Mouse (Mus musculus) thymus, adult 18-20 months (tissue): ENCODE measurements around the gene Rab3a.

Source experiments
- DNase-seq, 2 experiments: peaks; one replicate each; pipeline ENCODE4 v3.0.0; 2022; ENCODE audit warnings: mixed read lengths in 2 of 2

Rab3a gene

DNA sequence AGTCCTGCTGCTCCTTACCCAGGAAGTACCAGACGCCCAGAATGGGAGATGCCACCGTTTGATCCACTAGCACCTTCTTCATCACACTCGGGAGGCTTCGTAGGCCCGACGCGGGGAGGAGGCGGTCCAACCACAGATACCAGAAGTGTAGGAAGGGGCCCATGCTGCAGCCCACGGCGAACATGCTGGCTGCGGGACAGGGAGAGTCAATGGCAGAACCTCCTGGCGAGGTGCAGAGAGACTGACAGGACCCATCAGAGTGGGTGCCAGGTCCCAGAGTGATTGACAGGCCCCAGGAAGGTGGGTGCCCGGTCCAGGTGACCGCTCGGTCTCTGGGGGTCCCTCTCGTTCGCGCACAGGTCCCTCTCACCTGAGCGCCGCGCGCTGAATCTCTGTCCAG is 5.9 kb downstream of the Rab3a start:
- DNase-seq, result peak; percentile 24 to 51

DNA sequence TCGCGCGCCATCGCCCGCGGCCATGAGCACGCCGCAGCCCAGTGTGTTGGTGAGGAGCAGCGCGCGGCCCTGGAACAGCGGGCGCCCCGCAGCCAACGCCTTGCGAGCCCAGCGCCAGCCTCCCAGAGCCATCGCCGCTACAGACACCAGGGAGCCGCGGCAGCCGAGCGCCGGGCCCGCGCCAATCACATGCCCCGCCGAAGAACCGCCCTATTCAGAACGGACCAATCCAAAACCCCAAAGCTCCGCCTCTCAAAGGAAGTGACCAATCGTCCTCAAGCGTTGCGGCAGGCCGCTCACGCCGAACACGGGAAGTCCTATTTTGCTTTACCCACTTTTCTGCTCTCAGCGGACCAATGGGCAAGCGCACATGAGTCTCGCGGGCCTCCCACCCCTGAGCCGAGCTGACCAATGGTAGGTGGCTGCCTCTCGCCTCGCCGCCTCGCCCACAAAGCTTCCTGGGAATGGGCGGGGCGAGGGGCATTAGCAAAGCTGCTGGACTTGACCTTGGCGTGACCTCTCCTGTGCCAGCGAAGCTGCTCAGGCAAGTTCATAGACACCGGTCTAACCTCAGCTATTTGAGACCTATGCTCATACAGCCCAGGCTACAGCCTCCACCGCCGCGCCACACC is 6.4 kb downstream of the Rab3a start, which contains the start of gene Mpv17l2:
TSS of gene Mpv17l2 (minus strand) at position 172 of the 632 bp plus-strand sequence.
- peak; percentile 95 to 98 for DNase-seq

DNA sequence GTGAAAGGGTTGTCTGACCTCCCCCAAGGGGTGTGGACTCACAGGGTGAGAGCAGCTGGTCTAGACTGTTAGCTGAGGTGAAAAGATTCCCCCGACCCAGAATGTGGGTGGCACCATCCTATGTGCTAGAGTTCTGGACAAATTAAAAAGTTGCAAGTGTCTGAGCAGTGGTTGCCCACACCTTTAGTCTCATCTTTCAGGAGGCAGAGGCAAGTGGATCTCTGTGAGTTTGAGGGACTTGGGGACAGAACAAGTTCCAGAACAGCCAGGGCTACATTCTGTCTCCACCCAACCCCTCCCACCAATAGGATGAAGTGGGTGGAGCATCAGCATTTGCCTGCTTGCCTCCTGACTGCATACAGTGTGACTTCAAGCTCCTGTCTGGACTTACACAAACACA is 7.6 kb downstream of the Rab3a start:
- no peak for DNase-seq

DNA sequence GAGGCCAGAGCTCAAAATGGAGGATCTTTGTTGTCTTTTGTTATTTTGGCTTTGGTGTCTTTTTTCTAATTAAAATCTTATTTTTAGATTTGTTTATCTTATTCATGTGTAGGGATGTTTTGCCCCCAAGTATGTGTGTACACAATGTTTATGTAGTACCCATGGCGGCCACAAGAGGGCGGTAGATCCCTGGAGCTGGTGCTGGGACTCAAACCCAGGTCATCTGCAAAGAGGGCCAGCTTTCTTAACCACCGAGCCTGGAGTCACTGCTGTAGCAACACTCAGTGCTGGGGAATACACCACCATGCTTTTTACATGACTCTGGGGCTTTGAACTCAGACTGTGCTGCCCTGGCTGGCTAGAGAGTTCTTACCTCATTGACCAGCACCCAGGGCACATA is 8.9 kb downstream of the Rab3a start:
- DNase-seq, result peak in 1 of 2 experiments; percentile 58

DNA sequence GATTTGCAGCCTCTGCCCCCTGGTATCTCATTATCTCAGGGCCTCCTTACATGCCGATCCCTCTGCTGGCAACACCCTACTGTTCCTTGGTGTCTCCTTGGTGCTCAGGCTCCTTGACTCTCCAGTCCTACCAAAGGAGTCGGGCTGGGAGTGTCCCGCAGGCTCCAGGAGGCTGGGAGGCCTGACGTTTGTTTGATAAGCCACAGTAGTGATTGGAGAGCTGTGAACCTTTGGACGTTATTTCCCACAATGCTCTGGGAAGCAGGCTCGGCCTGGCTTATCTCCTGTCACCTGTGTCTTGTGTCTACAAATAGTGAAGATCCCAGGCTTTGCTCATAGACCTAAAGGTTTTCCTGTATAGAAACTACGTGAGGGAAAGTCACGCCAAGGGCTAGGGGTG is 9.5 kb downstream of the Rab3a start:
- DNase-seq, result no peak

DNA sequence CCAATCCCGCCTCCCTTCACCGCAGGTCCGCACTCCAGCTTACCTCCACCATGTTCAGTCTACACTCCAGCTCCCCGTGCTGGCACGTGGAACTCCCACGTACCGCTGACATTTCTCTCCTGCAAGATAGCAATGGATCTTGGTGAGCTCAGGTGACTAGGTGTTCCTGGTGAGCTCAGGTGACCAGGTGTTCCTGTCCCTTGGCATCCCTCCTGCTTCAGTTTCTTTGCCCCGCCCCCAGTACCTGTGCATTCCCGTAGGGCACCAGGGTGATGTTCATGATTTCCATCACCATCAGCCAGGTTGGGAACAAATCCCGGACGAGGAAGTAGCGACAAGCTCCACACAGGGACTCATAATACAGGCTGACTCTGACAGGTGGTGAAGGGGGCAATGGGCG is 10.2 kb downstream of the Rab3a start:
- DNase-seq, result peak in 1 of 2 experiments; percentile 35

DNA sequence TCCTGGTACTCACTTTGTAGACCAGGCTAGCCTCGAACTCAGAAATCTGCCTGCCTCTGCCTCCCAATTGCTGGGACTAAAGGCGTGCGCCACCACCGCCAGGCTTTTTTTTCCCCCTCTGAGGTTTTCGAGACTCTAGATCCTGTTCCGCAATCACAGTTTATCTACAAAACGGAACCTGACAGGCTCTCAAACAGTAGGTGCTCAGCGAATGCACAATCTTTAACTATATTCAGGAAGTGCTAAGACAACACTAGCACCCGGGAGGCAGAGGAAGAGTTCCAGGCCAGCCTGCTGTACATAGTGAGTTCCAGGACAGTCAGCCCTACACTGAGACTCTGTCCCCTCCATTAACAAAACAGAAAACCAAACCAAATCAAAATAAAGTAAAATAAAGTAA is 10.8 kb downstream of the Rab3a start:
- DNase-seq, result no peak

DNA sequence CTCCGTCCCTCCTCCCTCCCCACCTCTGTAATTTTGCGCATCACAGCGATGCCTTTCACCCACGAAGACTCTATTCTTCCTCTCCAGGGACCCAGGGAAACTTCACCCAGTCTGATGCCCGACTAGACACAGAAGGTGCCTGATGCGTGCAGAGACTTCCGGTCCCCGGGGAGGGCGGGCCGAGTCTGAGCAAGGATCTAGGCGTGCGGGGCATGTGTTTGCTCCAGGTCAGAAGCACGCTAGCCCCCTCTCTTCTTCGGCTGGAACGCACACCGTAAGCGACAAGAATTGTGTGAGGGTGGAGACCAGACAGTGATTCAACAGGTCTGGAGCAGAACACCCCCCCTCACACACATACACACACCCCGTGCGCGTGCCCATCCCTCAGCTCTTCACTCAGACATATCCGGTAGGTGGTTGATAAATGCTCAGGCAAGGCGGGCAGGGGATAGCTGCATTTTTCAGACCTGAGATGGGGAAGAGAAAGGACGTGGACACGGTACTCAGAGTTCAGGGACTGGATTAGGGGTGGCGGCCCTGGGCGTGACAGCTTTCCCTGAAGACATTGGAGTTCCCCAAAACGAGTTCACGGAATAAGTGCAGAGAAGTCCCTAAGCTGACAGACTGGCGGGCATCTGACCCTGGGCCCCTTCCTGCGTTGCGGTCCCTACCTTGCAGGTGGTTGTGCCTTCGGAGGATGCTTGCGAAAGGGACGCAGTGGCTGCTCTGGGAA is 11.5 kb downstream of the Rab3a start:
- peak in 1 of 2 experiments; percentile 68 for DNase-seq

DNA sequence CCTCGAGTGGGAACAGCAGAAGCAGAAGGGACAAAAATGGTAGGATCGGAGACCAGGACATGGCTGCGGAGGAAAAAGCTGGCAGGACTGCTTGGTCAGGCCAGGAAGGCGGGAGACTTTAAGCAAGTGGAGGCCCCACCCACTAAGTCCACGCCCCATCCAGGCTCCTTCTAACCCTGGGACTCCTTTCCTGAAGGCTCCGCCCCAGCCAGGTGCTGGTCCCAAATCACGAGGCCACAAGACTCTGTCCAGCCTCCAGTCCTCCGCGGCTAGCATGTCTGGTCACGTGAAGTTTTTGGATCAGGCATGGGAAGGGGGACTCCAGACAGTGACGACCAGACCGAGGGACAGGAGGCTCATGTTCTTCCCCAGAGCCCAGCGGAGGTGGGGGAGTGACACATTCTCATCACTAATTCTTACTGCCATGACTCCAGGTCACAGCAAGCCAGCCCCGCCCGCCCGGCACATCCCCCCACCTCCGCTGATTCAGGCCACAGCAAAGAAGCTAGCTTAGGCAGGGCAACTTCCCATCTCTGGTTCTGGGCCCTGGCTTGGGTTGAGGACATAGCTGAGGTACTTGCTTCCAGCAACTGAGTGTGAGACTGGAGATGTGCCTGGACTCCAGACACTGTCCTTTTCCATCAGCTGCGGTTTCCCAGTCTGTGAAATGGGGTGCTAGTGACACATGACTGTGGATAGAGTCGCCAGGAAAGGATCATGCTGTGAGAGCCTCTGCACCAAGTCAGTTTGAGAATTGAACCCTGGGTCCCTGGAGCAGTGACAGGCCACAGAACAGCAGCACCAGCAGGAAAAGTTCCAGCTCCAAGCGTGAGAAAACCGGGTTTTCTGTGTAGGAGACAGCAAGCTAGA is 12.3 kb downstream of the Rab3a start:
- DNase-seq, result peak in 1 of 2 experiments; percentile 49

DNA sequence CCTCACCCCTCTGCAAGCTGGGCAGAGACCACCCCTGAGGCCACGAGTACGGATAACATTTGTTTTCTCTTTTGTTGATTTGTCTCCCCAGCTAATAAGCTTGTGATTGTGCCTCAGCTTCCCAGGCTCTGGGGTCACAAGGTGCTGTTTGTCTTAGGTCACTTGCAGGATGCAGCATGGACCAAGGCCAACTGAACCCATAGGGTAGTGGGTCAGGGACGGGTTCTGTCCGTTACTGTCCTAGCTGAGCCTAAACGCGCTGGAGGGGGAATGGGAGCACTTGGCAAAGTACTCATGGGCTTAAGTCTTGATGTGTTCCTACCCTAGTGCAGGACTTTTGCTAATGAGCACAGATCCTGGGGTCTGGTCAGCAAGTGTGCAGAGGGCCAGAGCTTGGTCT is 13.0 kb downstream of the Rab3a start:
- no peak for DNase-seq

DNA sequence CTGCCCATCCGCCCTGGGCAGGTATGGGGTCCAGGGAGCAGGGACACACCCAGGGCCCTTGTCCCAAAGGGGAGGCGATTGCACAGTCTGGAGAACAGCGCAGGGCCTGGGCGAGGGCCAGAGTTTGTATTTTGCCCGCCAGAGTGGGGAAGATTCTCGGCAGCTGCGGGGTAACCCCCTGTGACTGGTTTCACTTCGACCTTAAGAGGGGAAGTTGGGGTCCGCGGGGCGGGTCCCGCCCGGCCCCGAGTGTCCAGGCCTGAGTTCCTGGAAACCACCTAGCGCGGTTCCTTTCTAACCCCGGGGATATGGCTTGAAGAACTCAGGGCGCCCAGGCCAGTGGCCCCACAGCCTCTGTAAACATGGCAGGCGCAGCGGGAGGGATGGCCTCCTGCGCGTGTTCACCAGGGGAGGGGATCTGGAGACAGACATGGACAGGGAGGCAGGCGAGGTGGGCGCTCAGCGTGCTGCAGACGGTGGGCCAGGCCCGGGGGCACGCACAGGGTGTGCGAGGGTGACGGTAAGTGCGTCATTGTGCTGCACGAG is 13.8 kb downstream of the Rab3a start:
- peak in 1 of 2 experiments; percentile 44 for DNase-seq

DNA sequence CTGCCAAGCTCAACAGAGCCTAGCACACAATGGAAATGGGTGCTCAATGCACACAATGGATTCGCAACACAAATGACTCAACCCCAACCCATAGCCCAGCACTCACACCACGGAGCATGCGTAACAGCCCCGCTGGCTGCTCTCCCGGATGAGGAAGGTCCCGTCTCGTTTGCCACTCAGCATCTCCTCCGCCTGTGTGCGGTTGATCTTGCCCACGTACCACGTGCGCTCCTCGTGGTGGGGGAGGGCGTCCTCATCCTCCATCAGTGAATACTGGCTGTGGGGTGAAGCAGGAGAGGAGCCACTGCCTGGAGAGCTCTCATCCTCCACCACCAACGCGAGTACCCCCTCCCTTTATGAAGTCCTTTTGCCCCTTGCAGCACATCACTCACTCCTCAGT is 14.5 kb downstream of the Rab3a start:
- no peak for DNase-seq

DNA sequence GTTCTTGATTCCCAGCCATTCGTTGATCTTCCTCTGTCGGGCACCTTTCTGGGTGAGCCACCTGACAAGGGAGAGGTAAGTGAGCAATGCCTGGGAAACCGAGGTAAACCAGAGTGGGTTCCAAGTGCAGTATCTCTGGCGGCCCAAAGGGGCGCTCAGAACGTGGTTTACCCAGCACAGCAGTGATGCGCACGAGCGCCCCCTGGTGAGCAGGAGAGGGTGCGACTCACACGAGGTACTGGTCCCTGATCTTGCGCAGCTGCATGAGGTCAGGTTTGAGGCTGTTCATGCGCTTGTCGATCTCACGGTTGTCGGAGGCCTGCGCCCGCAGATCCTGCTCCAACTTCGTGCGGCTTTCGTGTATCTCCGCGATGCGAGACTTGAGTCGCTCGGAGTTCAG is 14.9 kb downstream of the Rab3a start:
- DNase-seq, result peak; percentile 90 to 92

DNA sequence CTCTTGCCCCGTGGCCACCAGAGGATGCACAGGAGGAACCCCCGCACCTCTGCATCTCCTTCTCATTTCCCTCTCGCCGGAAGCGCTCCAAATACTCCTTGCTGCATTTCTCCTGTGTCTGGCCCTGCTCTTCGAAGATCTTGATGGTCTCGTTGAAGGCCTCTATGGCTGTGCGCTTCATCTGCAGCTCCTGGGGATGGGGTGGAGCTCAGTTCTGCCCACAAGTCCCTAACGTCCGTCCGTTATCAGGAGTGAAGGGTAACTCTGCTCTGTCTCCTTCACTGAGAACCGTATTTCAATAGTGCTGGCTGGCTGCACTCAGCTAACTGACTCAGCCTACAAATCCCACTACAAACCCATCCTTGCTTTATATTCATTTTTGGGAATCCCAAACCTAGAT is 15.4 kb downstream of the Rab3a start:
- DNase-seq, result no peak

DNA sequence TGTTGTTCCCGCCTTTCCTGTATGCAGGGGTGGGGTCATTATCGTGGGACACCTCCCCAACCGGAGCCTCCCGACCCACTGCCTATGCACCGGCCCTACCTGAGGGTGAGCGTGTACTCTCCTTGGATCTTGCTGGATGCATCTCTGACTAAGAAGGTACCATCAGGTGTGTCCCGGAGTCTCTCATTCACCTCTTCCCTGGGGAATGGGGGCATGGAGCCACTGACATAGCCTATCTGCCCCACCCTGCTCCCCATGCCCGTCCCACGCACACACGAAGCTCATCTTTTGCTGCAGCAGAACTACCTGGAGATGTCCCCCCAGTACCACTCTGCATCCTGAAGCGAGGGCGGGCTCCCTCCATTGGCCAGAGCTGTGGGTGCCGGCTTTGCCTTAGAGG is 16.3 kb downstream of the Rab3a start:
- no peak for DNase-seq

DNA sequence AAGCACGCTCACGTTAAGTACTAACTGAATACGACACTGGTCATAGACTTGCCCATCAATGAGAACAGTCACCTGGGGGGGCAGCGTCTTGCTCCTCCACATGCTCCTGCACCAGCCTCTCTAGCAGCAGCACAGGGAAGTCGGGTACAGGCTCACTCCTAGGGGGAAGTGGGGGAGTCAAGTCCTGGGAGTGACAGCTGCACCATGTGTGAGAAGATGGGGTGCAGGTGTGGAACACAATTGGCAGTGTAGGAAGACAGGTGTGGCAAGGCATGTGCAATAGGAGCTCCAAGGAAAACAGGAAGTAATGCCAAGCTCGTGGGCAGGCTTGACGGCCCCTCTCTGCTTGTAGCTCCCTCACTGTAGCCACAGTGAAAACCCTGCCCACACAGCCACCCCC is 16.7 kb downstream of the Rab3a start:
- DNase-seq, result no peak

DNA sequence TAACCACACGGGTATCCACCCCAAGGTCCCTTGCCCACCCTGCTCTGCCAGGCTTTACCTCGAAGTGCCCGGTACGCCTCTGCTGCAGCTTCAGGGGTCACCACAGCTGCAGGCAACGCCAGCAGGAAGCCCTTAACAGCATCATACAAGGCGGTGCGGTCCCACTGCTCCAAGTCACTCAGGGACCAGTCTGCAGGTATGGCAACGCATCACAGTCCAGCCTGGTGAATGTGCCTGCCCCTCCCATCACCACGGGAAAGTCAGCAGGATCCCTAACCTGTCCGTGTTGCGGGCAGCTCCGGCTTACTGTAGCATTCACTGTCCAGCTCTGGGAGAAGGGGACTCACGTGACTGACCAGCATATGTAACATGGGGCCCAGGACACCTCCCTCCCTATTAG is 17.6 kb downstream of the Rab3a start:
- DNase-seq, result no peak

DNA sequence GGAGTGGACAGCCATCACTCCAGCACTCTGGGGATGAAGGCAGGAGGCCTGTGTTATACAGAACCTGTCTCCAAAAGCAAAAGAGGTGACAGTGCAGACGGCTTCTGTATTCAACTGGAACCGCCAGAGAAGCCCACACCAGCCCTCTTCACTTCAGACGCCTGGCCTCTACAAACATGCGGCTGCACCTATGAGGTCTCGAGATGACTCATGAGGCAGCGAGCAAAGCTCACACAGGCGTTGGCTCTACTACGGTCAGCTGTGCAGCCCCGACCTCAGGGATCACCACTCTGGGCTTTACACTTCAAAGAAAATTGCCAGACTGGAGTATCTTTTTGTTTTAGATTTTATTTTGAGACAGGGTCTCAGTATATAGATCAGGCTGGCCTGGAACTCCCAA is 18.4 kb downstream of the Rab3a start:
- no peak for DNase-seq

DNA sequence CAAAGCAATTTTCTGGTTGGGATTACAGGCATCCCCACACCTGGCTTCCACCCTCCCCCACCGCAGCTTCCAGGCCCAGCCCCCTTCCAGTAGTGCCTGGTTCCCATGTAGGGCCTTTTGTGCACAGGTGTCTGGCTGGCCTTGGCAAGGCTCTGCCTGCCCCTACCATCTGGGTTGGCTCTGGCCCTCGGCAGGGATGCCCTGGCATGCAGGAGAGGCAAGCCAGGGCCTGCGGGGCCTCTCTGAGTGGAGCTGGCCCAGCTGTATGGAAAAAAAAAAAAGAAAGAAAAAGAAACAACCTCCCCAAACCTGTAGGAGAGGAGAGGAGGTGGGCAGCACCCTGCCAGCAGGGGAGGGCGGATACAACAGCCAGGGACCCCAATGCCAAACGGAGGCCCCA is 18.9 kb downstream of the Rab3a start:
- DNase-seq, result no peak

DNA sequence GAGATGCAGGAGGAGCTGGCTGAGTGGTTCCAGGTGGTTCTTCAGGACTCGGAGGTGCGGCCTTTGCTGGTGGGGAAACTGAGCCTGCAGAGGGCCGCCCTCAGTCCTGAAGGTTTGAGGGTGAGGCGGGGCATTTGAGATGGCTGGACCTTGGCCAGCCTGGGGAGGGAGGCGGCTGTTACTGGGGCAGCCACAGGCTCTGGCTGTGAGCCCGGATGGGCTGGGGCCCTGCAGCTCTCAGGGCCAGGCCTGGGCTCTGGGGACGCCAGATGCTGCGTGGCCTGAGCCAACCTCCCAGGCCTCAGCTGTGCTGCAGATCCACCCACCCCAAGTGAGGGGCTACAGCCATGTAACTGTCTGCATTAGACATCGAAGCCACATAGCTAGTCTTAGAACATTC is 19.4 kb downstream of the Rab3a start:
- no peak for DNase-seq

DNA sequence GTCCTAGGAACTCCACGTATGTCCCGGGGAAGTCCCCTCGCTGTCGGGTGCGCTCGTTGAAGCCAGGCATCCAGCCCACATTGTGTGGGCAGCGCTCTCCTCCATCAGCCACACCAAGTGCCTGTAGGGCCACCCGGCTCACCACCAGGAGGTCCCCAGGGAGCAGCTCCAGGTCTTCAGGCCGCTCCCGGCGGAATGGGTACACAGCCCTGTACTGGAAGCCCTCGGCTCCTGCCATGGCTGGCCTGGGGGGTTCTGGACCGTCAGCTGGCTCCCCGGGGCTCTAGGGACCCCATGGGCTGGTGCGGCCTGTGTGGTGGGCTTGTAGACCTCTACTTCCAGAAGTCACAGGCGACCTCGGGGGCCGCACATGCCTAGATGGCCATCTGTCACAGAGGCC is 20.3 kb downstream of the Rab3a start:
- no peak for DNase-seq

DNA sequence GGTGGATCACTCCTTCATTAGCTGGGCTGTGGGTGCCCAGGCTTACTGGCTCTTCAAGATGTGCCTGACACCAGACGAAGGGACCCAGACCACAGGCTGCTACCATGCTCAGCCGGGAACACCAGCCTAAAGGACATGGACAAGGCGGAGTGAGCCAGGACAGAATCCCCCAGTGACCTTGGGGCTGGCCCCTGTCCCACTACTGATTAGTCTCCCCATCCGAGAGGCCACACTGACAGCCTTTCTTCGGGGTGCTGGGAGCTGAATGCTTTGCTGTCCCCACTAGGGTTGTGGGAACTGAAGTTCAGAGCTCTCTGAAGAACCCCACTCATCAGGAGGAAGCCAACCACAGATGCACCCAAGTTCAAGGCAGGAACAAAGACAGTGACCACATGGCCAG is 20.7 kb downstream of the Rab3a start:
- no peak for DNase-seq

DNA sequence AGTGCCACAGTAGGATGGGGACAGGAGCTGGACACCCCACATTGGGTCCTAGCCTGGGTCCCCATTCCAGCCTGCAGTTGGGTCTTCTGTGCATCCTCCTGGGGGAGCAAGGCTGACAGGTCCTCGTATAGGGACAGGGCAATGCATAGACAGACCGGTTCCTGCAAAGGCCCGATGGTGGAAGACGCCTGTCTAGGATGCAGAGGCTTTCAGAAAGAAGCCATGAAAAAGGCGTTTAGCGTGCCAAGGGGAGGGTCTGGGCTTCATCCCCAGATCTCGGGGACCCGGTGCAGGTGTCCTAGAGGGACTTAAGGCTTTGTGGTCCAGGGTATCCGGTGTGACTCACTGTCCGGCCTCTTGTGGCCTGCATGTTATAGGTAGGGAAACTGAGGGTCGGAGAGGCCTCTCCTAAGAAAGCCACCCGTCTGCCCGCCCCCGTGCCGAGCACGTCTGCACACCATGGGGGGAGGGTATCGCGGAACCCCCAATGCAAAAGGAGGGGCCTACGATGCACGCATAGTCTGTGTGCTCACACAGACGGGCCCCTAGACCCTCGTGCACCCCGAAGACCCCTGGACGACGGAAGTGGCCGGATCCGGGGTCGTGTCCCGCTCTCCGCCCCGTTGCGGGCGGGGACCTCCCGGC is 21.5 kb downstream of the Rab3a start:
- DNase-seq, result peak in 1 of 2 experiments; percentile 39
